Mouse (Mus musculus): ENCODE measurements around the gene Pycr2.
"Not testable (repeated sequence)": the region's sequence is repeated elsewhere in the genome, so short reads cannot be mapped to it uniquely, and the experiment has no call there.

DNA sequence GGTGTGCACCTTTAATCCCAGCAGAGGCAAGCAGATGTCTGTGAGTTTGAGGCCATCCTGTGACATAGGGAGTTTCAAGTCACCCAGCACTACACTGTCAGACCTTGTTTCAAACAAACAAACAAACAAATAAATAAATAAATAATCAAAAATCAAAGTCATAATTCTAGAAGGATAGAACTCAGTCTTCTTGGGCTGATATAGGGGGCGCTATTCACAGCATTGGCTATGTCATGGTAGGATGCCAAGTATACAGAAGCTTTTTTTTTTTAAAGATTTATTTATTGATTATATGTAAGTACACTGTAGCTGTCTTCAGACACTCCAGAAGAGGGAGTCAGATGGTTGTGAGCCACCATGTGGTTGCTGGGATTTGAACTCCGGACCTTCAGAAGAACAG is 34.7 kb downstream of the Pycr2 start:
- TF ChIP-seq POLR2A (IDR thresholded peaks at IDR 0.05; ENCODE audit: low read depth, low read length); CTCF (IDR thresholded peaks at IDR 0.05; ENCODE audit: extremely low read depth, insufficient read length, insufficient replicate concordance, low read depth, low read length): not testable (repeated sequence)

Data from small intestine, adult 2 months (tissue).